In the genomic region with DNA sequence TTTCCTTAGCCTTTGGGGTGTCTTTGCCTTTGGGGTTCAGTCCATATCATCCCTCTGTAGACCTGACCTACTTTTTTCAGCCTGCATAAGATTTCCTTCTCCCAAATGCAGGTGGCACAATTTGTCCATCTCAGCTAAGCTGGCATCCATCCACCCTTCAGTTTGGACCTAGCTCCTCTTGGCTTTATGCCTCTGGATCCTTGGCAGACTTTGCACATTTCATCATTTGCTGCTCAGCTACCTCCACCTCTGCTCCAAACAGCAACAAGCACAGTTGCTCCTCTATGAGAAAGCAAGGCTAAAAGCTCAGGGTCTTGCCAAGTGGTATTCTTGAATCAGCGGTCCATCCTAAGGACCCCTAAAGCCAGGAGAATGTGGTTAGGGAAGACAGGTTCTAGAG, we compare ENCODE assay signal across 14 mouse cellular contexts.
DNase-seq lines count a peak whose midpoint lies in the region; ATAC-seq and TF ChIP-seq lines count a peak whose summit lies in the region.
"Had no signal": no experiment of that assay in that cellular context is flagged by ENCODE, and none has a peak within 500 bp of the region (broad histone marks: within the 10 kb centered on the region; RNA-seq: fewer than 3 reads in every experiment).

No protein-coding gene starts in this region.

- no peak overlapping the region for H3K4me3 ChIP-seq in midbrain, postnatal 0 days (ENCODE audit: low read depth, low read length)
- no peak overlapping the region for H3K4me3 ChIP-seq in midbrain, embryonic 14.5 days (replicated peaks; ENCODE audit: low read depth, low read length)
- H3K4me3 ChIP-seq: forebrain, embryonic 10.5 days; intestine, embryonic 15.5 days; neural tube, embryonic 13.5 days had no signal

- no peaks in the 10 kb centered on the region for H3K36me3 ChIP-seq in midbrain, postnatal 0 days (ENCODE audit: insufficient read depth, low read length)
- no peaks in the 10 kb centered on the region for H3K36me3 ChIP-seq in midbrain, embryonic 14.5 days (ENCODE audit: control insufficient read depth, insufficient read depth, low read length)
- H3K36me3 ChIP-seq: forebrain, embryonic 10.5 days; intestine, embryonic 15.5 days; neural tube, embryonic 13.5 days had no signal

- peaks cover 2% of the 10 kb centered on the region; the same call in 1 of the 2 replicates for H3K4me1 ChIP-seq in midbrain, postnatal 0 days (ENCODE audit: insufficient read depth, low read length)
- H3K4me1 ChIP-seq in midbrain, embryonic 14.5 days (ENCODE audit: control insufficient read depth, insufficient read depth, low read length) = peaks cover 4% of the 10 kb centered on the region
- H3K4me1 ChIP-seq: intestine, embryonic 15.5 days had no signal

- H3K9me3 ChIP-seq in midbrain, postnatal 0 days (ENCODE audit: low read length) = no peaks in the 10 kb centered on the region
- no peaks in the 10 kb centered on the region for H3K9me3 ChIP-seq in midbrain, embryonic 14.5 days (ENCODE audit: control insufficient read depth, low read length)
- H3K9me3 ChIP-seq: forebrain, embryonic 10.5 days; intestine, embryonic 15.5 days; neural tube, embryonic 13.5 days had no signal

- H3K27ac ChIP-seq in midbrain, postnatal 0 days (ENCODE audit: low read depth, low read length) = no peak overlapping the region
- H3K27ac ChIP-seq in midbrain, embryonic 14.5 days (replicated peaks; ENCODE audit: low read depth, low read length) = no peak overlapping the region
- H3K27ac ChIP-seq: forebrain, embryonic 10.5 days; intestine, embryonic 15.5 days; neural tube, embryonic 13.5 days had no signal

- no peak overlapping the region for H3K9ac ChIP-seq in midbrain, postnatal 0 days (replicated peaks; ENCODE audit: low read length, poor library complexity, severe bottlenecking)
- no peak overlapping the region for H3K9ac ChIP-seq in midbrain, embryonic 14.5 days (replicated peaks; ENCODE audit: low read length)
- H3K9ac ChIP-seq: intestine, embryonic 15.5 days; lung, embryonic 14.5 days; neural tube, embryonic 13.5 days had no signal

- no peak for ATAC-seq in midbrain, postnatal 0 days (ENCODE audit: low FRiP score)
- no peak for ATAC-seq in midbrain, embryonic 14.5 days (ENCODE audit: low FRiP score, low TSS enrichment)
- ATAC-seq: CD4-positive, CD25-positive, alpha-beta regulatory T cell, adult 4 months; intestine, embryonic 15.5 days had no signal

- TF ChIP-seq CTCF in midbrain, postnatal 0 days (IDR thresholded peaks at IDR 0.05) = 0 out of 2 replicates have a peak, but pooled peaks have one; percentile 3

- intact Hi-C loops in gastrocnemius, postnatal 36 days (cut with DNase I) = no loop called here
- intact Hi-C loops in left cerebral cortex, postnatal 4 days (cut with DNase I) = no loop called here

- H3K4me2 ChIP-seq in midbrain, postnatal 0 days (ENCODE audit: low read depth, low read length, poor library complexity, severe bottlenecking) = no peak overlapping the region
- H3K4me2 ChIP-seq in midbrain, embryonic 14.5 days (ENCODE audit: low read length) = no peak overlapping the region
- H3K4me2 ChIP-seq: intestine, embryonic 15.5 days; lung, embryonic 14.5 days; neural tube, embryonic 13.5 days had no signal

- DNase-seq in gastrocnemius, adult 18-20 months (ENCODE audit: low spot score) = peak; percentile 50
- no peak for DNase-seq in gastrocnemius, postnatal 36 days
- DNase-seq in midbrain, postnatal 0 days (ENCODE audit: low spot score) = peak; percentile 73
- DNase-seq in midbrain, embryonic 14.5 days = no peak
- DNase-seq in cerebellum, postnatal 25 days = peak; percentile 91 to 94
- DNase-seq in left cerebral cortex, postnatal 4 days = peak; percentile 82
- no peak for DNase-seq in neural tube, embryonic 10.5 days (ENCODE audit: extremely low spot score, low spot score)
- DNase-seq in embryo, embryonic 10.5 days (ENCODE audit: low spot score) = no peak
- DNase-seq: lung, embryonic 14.5 days; thymus, adult 2 months had no signal

- 65% methylated on average over 1 of the region's 1 CpGs for WGBS in midbrain, postnatal 0 days
- 90% methylated on average over 1 of the region's 1 CpGs for WGBS in midbrain, embryonic 14.5 days

- H3K27me3 ChIP-seq in midbrain, postnatal 0 days (ENCODE audit: insufficient read depth, low read length) = no peaks in the 10 kb centered on the region
- H3K27me3 ChIP-seq in midbrain, embryonic 14.5 days (ENCODE audit: control insufficient read depth, insufficient read depth, low read length) = no peaks in the 10 kb centered on the region

Comparison
In these comparisons a context has a peak if more than half of its experiments do, and no peak if none do; other contexts are left out.
1. DNase-seq: peak in gastrocnemius, adult 18-20 months (single experiment), midbrain, postnatal 0 days (single experiment), cerebellum, postnatal 25 days (2 of 2) and left cerebral cortex, postnatal 4 days (single experiment); none in gastrocnemius, postnatal 36 days (0 of 2), midbrain, embryonic 14.5 days (single experiment), neural tube, embryonic 10.5 days (single experiment) and embryo, embryonic 10.5 days (single experiment).